Comparison of ENCODE assay signal across 10 mouse cellular contexts in genomic region chr6:16550445-16550844, GRCm38 (mm10).
DNase-seq lines count a peak whose midpoint lies in the region; ATAC-seq and TF ChIP-seq lines count a peak whose summit lies in the region.
"Had no signal": no experiment of that assay in that cellular context is flagged by ENCODE, and none has a peak within 500 bp of the region (broad histone marks: within the 10 kb centered on the region; RNA-seq: fewer than 3 reads in every experiment).

No protein-coding gene starts in this region.

- DNase-seq in kidney, adult 18-20 months: peak; percentile 25
- peak; percentile 54 for DNase-seq in brain, embryonic 18.5 days (ENCODE audit: low read depth, low spot score)
- DNase-seq in hindbrain, postnatal 0 days (ENCODE audit: low spot score): peak; percentile 72
- no peak for DNase-seq in heart, postnatal 25 days (ENCODE audit: low spot score)
- DNase-seq in heart, adult 2 months: no peak
- DNase-seq in natural killer cell, adult 2 months (ENCODE audit: low spot score in 2 of 2): no peak

- no peak overlapping the region for H3K4me3 ChIP-seq in kidney, embryonic 15.5 days (replicated peaks)
- H3K4me3 ChIP-seq in hindbrain, postnatal 0 days (ENCODE audit: low read length): no peak overlapping the region
- H3K4me3 ChIP-seq in limb, embryonic 15.5 days: no peak overlapping the region
- H3K4me3 ChIP-seq in heart, adult 2 months: no peak overlapping the region
- H3K4me3 ChIP-seq: heart, embryonic 13.5 days; myocyte had no signal

- H3K4me2 ChIP-seq in kidney, embryonic 15.5 days: no peak overlapping the region
- H3K4me2 ChIP-seq in hindbrain, postnatal 0 days (ENCODE audit: low read depth, low read length): no peak overlapping the region
- H3K4me2 ChIP-seq in limb, embryonic 15.5 days: no peak overlapping the region
- H3K4me2 ChIP-seq: heart, embryonic 13.5 days had no signal

- H3K4me1 ChIP-seq in kidney, embryonic 15.5 days: no peaks in the 10 kb centered on the region
- no peaks in the 10 kb centered on the region; the same call in 1 of the 2 replicates for H3K4me1 ChIP-seq in hindbrain, postnatal 0 days (ENCODE audit: insufficient read depth, low read length)
- H3K4me1 ChIP-seq in limb, embryonic 15.5 days: peaks cover 17% of the 10 kb centered on the region; the same call in 1 of the 2 replicates
- no peaks in the 10 kb centered on the region for H3K4me1 ChIP-seq in heart, adult 2 months (ENCODE audit: control insufficient read depth, insufficient read depth, low read length)
- H3K4me1 ChIP-seq: heart, embryonic 13.5 days had no signal

- 78% methylated on average over 9 of the region's 9 CpGs for WGBS in kidney, embryonic 15.5 days
- 48% methylated on average over 9 of the region's 9 CpGs for WGBS in hindbrain, postnatal 0 days
- WGBS in limb, embryonic 15.5 days: 45% methylated on average over 9 of the region's 9 CpGs
- WGBS in heart, adult 2 months: 74% methylated on average over 9 of the region's 9 CpGs

- intact Hi-C loops in heart, postnatal 25 days (cut with DNase I): no loop called here
- intact Hi-C loops in heart, adult 2 months (cut with DNase I): no loop called here

- no peaks in the 10 kb centered on the region for H3K36me3 ChIP-seq in kidney, embryonic 15.5 days
- H3K36me3 ChIP-seq in hindbrain, postnatal 0 days (ENCODE audit: insufficient read depth, low read length): no peaks in the 10 kb centered on the region
- no peaks in the 10 kb centered on the region for H3K36me3 ChIP-seq in limb, embryonic 15.5 days
- H3K36me3 ChIP-seq in heart, adult 2 months (ENCODE audit: control insufficient read depth, insufficient read depth, low read length): no peaks in the 10 kb centered on the region
- H3K36me3 ChIP-seq: heart, embryonic 13.5 days had no signal

- no peak for TF ChIP-seq POLR2A in heart, adult 2 months (IDR thresholded peaks at IDR 0.05; ENCODE audit: insufficient read depth, low read depth, low read length)

- peak; percentile 60 for TF ChIP-seq CTCF in hindbrain, postnatal 0 days (IDR thresholded peaks at IDR 0.05; ENCODE audit: low read depth)
- no peak for TF ChIP-seq CTCF in heart, adult 2 months (IDR thresholded peaks at IDR 0.05)

- no peak for TF ChIP-seq EP300 in heart, adult 2 months (IDR thresholded peaks at IDR 0.05; ENCODE audit: insufficient read depth, low read depth, low read length)

- H3K27ac ChIP-seq in kidney, embryonic 15.5 days: no peak overlapping the region
- no peak overlapping the region for H3K27ac ChIP-seq in hindbrain, postnatal 0 days
- 0 out of 2 replicates have a peak overlapping the region, but pooled peaks have one; percentile 78 for H3K27ac ChIP-seq in limb, embryonic 15.5 days
- no peak overlapping the region for H3K27ac ChIP-seq in heart, adult 2 months
- H3K27ac ChIP-seq: heart, embryonic 13.5 days had no signal

- no peaks in the 10 kb centered on the region for H3K9me3 ChIP-seq in kidney, embryonic 15.5 days (replicated peaks)
- H3K9me3 ChIP-seq in hindbrain, postnatal 0 days (ENCODE audit: low read length): no peaks in the 10 kb centered on the region
- H3K9me3 ChIP-seq in limb, embryonic 15.5 days: no peaks in the 10 kb centered on the region
- H3K9me3 ChIP-seq: heart, embryonic 13.5 days had no signal

- no peaks in the 10 kb centered on the region for H3K79me2 ChIP-seq in heart, adult 2 months (replicated peaks; ENCODE audit: control insufficient read depth, insufficient read depth, low read length)

- no peak overlapping the region for H3K9ac ChIP-seq in kidney, embryonic 15.5 days
- H3K9ac ChIP-seq in hindbrain, postnatal 0 days (replicated peaks; ENCODE audit: low read length): no peak overlapping the region
- H3K9ac ChIP-seq in limb, embryonic 15.5 days: no peak overlapping the region
- H3K9ac ChIP-seq in heart, adult 2 months (ENCODE audit: low read depth, low read length): no peak overlapping the region
- H3K9ac ChIP-seq: heart, embryonic 13.5 days had no signal

- H3K27me3 ChIP-seq in kidney, embryonic 15.5 days: no peaks in the 10 kb centered on the region
- no peaks in the 10 kb centered on the region for H3K27me3 ChIP-seq in hindbrain, postnatal 0 days (ENCODE audit: insufficient read depth, low read length)
- H3K27me3 ChIP-seq in limb, embryonic 15.5 days: no peaks in the 10 kb centered on the region
- H3K27me3 ChIP-seq in heart, adult 2 months (ENCODE audit: control insufficient read depth, insufficient read depth, low read length): no peaks in the 10 kb centered on the region
- H3K27me3 ChIP-seq: heart, embryonic 13.5 days had no signal

- no peak for ATAC-seq in kidney, embryonic 15.5 days (replicated peaks; ENCODE audit: low FRiP score)
- ATAC-seq in hindbrain, postnatal 0 days: no peak
- no peak for ATAC-seq in limb, embryonic 15.5 days (ENCODE audit: insufficient number of reproducible peaks, low FRiP score, low TSS enrichment, low read depth)

Comparison
In these comparisons a context has a peak if more than half of its experiments do, and no peak if none do; other contexts are left out.
1. DNase-seq: peak in kidney, adult 18-20 months (single experiment), brain, embryonic 18.5 days (single experiment) and hindbrain, postnatal 0 days (single experiment); none in heart, postnatal 25 days (single experiment), heart, adult 2 months (0 of 2) and natural killer cell, adult 2 months (0 of 2).